Mouse (Mus musculus) thymus, postnatal 14 days (tissue): ENCODE measurements around the gene Farp1.

Experiments used
- DNase-seq: peaks from one replicate; pipeline ENCODE4 v3.0.0; 2021

Gene Farp1

GRCm38 (mm10) chr14:121231232-121231631, 196.2 kb downstream of the Farp1 start:
- no peak for DNase-seq

- DNase-seq: no peak
Observed at GRCm38 (mm10) chr14:121234741-121235307, 199.8 kb downstream of the Farp1 start.

- DNase-seq: no peak
Observed at GRCm38 (mm10) chr14:121236736-121237135, 201.7 kb downstream of the Farp1 start.

GRCm38 (mm10) chr14:121238727-121239126, 203.7 kb downstream of the Farp1 start:
- no peak for DNase-seq

- no peak for DNase-seq
Observed at GRCm38 (mm10) chr14:121239386-121239785, 204.4 kb downstream of the Farp1 start.

GRCm38 (mm10) chr14:121244104-121244503, 209.1 kb downstream of the Farp1 start:
- no peak for DNase-seq

GRCm38 (mm10) chr14:121246048-121246731, 211.2 kb downstream of the Farp1 start:
- no peak for DNase-seq

GRCm38 (mm10) chr14:121247287-121247686, 212.3 kb downstream of the Farp1 start:
- DNase-seq: no peak

- no peak for DNase-seq
Observed at GRCm38 (mm10) chr14:121248346-121248745, 213.3 kb downstream of the Farp1 start.

GRCm38 (mm10) chr14:121251099-121251498, 216.1 kb downstream of the Farp1 start:
- no peak for DNase-seq

GRCm38 (mm10) chr14:121251708-121252107, 216.7 kb downstream of the Farp1 start:
- no peak for DNase-seq

- DNase-seq: no peak
Observed at GRCm38 (mm10) chr14:121252542-121252941, 217.5 kb downstream of the Farp1 start.

- DNase-seq: no peak
Observed at GRCm38 (mm10) chr14:121254869-121255268, 219.9 kb downstream of the Farp1 start.

GRCm38 (mm10) chr14:121255469-121255868, 220.5 kb downstream of the Farp1 start:
- no peak for DNase-seq

GRCm38 (mm10) chr14:121256896-121257295, 221.9 kb downstream of the Farp1 start:
- no peak for DNase-seq

- no peak for DNase-seq
Observed at GRCm38 (mm10) chr14:121259332-121259731, 224.3 kb downstream of the Farp1 start.

- DNase-seq: peak; percentile 54
Observed at GRCm38 (mm10) chr14:121259789-121260188, 224.8 kb downstream of the Farp1 start.

GRCm38 (mm10) chr14:121261229-121261879, 226.4 kb downstream of the Farp1 start:
- no peak for DNase-seq

GRCm38 (mm10) chr14:121262606-121263005, 227.6 kb downstream of the Farp1 start:
- DNase-seq: no peak

GRCm38 (mm10) chr14:121263912-121264311, 228.9 kb downstream of the Farp1 start:
- no peak for DNase-seq

- no peak for DNase-seq
Observed at GRCm38 (mm10) chr14:121264453-121264852, 229.5 kb downstream of the Farp1 start.

- DNase-seq: no peak
Observed at GRCm38 (mm10) chr14:121267801-121268200, 232.8 kb downstream of the Farp1 start.

GRCm38 (mm10) chr14:121270490-121270889, 235.5 kb downstream of the Farp1 start:
- no peak for DNase-seq

- no peak for DNase-seq
Observed at GRCm38 (mm10) chr14:121274985-121275384, 240.0 kb downstream of the Farp1 start.
